Mouse (Mus musculus) gastrocnemius, postnatal 14 days (tissue): ENCODE measurements around the gene Rnaseh1. TPM values are rescaled to one million over a fixed set of nuclear protein-coding genes. Genes with fewer than 3 reads are reported as not detected.

Source experiments
- DNase-seq: peaks from one replicate; pipeline ENCODE4 v3.0.0; 2021; ENCODE audit warnings: mixed read lengths
- intact Hi-C: fragments of 180-260 bp; cut with DNase I; formaldehyde crosslinking; loops from one replicate; pipeline ENCODE4 v1.15.1; 2025; ENCODE audit warnings: low total_unique reads
- long read RNA-seq, 2 experiments: library from polyadenylated mRNA; stranded (forward); transcript quantifications; one replicate each; pipeline ENCODE4 v2.0.0; 2021
- total RNA-seq, 2 experiments: library from RNA; stranded (reverse); gene quantifications; 2 replicates each; pipeline ENCODE4 v1.2.3; 2021

The Rnaseh1 gene
- 1 to 10 TPM; 4.6 to 5.1 TPM for total RNA-seq
- long read RNA-seq, experiment 1, transcript Rnaseh1-201 (8 exons, 1,455 nt) = major isoform, 9 of 10 reads
- long read RNA-seq, experiment 1, partial matches to known transcripts = 0 of 10 reads
- long read RNA-seq, experiment 1, other reads (novel, unspliced or antisense) = 1 of 10 reads
- long read RNA-seq, experiment 2, transcript Rnaseh1-201 (8 exons, 1,455 nt) = major isoform, 5 of 7 reads
- long read RNA-seq, experiment 2, partial matches to known transcripts = 0 of 7 reads
- long read RNA-seq, experiment 2, other reads (novel, unspliced or antisense) = 2 of 7 reads

DNA sequence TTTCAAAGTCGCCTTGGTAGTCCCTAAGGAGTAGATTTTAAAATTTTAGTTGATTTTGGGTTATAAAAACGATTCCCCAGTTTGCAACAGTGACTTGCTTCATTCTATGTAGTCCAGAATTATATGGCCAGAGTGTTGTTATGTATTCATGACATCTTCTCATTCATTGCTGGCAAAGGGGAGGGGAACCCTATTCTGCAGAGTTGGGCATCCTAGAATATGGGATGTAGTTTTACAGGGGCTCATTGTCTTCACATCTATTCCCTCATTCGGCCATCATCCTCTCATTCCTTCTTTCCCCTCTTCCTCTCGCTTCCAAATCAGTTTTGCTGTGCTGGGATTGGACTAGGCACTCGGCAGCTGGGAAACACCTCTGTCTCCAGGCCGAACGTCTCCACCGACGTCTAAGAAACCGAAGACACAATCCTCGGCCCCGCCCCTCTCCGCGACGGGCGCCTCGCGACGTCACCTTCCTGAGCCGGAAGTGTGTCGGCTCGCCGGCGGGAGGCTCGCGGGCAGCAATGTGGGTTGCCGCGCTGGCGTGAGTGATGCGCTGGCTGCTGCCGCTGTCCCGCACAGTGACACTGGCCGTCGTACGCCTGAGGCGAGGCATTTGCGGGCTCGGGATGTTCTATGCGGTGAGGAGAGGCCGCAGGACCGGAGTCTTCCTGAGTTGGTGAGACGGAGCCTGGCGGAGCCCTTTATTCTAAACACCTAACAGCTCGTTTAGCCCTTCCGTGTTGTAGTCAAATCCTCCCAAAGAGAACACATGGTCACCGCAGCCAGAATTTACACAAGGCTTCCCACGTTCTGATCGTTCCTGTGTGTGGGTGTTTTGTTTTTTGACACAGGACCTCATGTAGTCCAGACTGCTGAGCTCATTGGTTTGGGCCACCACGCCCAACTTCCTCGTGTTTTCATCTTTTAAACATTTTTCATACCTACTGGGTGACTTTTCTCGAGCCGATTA lies at the start of gene Rnaseh1:
Rnaseh1 (plus strand) TSS at position 462 of the 970 bp plus-strand sequence.
- intact Hi-C loops = no loop called here
- peak; percentile 90 for DNase-seq

DNA sequence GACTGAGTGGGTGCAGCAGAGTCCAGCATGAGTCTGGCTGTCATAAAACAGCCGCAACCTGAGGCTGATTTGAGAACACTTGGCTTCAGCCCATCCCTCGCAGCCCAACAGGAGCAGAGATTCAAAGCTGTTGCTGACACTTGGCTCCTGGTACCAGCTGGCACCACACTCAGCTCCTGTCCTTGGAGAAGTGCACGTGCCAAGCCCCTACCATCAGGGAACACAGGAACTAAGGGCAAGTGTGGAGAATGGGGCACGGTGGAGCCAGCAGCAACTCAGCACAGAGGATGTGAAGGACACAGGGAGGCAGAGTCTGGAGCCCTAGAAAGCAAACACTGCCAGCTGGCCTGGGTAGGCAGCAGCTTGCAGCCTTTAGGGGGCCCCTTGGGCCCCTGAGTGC lies 47.1 kb upstream of the Rnaseh1 start:
- DNase-seq = peak; percentile 47

DNA sequence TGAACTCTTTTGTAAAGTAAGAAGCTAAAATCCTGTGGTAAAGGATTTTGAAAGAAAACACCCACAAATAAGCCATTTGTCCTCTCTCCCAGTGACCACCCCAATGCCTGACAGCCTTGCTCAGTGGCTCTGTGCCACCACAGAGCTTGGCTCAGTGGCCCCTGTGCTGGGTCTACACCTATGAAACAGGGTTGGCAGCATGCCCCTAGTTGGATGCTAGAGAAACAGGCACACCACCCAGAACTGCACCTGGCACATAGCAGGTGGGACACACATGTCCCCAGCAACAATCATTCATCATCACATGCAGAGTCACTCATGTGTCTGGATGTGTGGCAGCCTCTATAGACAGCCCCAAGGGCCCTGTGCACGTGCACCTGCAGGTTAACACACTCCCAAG lies 45.9 kb upstream of the Rnaseh1 start:
- DNase-seq = no peak
- intact Hi-C loops = no loop called here

More for the DNA sequence above, 47.1 kb upstream of the Rnaseh1 start:
- intact Hi-C loops = no loop called here

DNA sequence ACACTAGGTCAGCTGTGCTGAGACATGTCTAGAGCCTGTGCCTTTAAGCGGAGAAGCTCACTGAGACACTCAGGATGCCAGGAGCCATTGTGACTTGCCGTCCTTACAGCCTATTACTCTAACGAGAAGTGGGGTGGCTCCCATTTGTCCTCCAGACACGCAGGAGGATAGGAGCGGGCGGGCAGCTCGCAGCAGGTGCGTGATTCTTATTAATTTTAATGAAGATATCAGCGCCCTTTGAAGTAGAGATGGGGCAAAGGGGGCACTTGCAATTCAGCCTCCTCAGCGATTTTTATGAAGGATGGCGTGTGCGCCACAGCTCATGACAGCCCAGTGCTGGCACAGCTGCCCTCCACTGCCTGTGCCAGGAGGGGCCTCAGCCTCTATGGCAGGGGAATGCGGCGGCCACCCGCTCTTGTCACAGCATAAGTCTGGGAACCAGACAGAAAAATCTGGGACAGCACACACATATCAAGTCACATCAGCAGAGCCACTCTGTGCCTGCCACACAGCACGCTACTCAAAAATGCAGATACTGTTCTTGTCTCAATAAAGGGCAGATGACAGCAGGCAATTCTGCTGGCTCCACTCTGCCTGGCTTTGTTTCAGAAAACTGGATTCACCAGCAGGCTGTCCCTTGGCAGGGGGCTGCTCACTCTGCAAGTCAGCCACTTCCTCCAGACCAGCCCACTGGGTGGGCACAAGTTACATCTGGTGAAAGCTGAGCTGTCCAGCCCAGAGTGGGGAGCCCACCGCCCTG lies 41.7 kb upstream of the Rnaseh1 start:
- intact Hi-C loops = no loop called here
- DNase-seq = no peak

DNA sequence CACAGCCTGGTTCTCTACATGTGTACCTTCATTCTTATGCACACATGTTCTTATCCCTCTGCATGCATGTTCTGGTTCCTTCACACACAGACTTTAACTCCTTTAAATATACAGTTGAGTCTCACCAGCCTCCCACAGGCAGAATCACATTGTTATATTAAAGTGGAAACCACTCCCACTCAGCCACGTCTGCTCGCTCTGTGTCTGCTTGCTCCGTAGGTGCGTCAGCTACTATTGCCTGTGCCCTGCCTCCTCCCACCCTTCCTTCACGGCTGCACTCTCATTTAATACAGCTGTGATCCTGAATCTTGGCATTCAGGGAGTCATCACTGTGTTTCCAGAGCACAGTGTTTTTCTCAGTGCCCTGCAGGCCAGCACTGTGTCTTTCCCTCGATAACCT lies 37.0 kb upstream of the Rnaseh1 start:
- DNase-seq = no peak
- intact Hi-C loops = no loop called here

DNA sequence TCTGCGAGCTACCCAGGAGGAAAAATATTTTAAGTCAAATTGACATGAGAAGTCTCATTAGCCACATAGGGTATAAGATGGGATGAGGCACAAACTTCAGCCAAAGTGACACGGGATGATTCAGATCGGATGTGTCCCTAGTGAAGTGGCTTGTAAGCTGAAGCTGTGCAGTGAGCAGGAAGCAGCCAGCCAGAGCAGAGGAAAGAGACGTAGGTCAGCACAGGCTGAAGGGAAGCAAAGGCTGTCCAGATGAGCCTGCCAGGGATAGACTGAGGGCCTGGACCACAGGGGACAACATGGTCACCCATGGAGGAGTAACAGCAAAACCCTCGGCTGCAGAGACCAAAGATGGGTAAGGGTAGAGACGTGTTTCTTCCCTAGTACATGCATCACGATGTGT lies 35.0 kb upstream of the Rnaseh1 start:
- intact Hi-C loops = no loop called here
- no peak for DNase-seq

DNA sequence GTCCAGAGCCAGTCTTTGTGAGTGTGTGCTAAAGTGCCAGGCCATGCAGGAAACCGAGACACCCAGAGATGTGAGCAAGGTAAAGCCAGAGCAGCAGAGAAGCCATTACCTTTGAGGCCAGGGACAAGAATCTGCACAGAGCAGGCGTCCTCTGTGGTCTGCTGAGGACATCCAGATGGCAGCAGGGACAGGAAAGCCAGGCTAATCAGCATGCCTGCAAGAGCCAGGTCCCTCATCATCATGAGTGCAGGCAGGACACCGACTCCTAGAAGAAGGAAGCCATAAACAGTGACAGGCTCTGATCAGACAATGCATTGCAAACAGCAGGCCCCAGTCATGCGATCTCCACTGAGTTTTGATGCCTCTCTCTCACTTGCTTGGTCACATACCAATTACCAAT lies 32.1 kb upstream of the Rnaseh1 start:
- intact Hi-C loops = no loop called here
- DNase-seq = no peak

DNA sequence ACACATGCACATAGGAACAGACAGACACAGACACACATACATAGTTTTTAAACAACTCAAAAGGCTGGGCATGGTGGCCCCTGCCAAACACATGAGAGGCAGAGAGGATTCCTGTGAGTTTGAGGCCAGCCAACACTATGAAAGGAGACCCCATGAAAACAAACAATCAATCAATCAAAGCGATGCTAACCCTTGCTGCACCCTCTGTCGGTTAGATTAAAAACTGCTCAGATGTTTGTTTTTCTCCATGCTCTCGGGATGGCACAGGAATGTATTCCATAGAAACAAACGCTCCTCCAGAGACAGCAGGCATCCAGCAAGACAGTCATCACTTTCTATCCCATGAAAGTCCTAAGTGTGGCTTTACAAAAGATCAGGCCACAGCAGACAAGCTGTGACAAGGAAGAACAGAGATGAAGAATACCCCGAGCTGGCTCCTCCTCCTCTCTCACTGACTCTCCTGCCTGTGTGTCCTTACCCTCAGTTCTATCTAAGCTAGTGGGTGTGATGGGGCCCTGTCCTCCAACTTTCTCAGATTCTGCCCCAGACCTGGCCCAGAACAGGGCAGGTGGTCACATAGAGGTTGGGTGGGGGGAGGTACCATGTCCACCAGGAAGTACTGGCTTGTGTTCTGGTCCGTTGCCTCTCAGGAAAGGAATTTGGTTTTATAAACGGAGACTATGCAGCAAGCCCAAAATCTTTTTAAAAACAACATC lies 27.8 kb upstream of the Rnaseh1 start:
- intact Hi-C loops = no loop called here
- DNase-seq = no peak

DNA sequence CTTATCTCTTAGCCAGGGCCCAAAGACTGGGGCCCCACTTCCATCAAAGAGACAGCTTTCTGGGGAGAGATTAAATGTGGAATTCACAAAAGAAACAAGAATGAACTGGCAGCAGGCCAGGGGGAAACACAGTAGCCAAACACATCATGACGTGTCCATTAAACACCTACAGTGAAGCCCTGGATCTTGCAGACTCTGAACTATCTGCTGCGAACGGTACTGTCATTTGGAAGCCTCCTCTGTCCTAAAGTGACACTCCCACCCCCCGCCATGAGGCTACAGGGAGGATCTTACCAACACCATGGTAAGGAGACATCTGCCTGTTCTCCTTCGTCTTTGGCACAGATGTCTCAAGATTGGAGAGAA lies 27.3 kb upstream of the Rnaseh1 start:
- DNase-seq = no peak
- intact Hi-C loops = no loop called here

DNA sequence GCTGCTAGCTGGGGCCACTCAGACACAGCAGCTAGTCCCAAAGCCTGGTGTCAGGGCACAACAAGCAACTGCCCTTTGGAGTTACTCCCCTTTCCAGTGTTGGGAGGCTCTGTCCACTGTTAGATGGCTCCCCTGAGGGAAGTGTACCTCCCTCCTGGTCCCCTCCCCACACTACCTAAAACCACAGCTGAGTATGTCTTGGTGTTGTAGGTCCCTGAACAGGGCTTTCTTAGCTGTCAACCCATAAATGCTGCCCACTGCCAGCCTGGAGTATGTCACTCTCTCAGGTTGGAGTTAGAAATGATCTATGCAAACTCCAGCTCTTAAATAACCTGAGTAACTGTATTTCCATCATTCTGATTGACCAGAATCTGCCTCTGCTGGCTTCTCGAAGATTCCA lies 26.8 kb upstream of the Rnaseh1 start:
- intact Hi-C loops = no loop called here
- no peak for DNase-seq

DNA sequence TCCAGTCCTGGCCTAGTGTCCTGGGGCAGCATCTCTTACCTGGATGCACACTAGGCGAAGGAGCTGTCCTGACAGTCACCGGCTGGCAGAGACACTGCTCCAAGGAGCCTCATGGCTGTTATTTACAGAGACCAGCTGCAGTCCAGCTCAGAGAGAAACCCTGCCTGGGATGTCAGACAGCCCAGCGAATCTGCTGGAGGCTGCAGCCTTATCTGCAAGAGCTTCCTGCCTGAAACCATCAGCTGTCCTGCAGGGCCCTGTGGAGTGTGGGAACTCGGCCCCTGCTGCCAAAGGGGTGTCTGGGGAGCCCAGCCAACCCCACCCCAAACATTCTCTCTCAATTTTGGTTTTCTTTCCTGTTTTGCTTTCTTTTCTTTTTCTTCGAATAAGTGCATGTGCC lies 26.2 kb upstream of the Rnaseh1 start, which contains the start of gene Colec11:
Colec11 (minus strand) TSS at position 183 of the 400 bp plus-strand sequence.
- intact Hi-C loops = no loop called here
- no peak for DNase-seq

DNA sequence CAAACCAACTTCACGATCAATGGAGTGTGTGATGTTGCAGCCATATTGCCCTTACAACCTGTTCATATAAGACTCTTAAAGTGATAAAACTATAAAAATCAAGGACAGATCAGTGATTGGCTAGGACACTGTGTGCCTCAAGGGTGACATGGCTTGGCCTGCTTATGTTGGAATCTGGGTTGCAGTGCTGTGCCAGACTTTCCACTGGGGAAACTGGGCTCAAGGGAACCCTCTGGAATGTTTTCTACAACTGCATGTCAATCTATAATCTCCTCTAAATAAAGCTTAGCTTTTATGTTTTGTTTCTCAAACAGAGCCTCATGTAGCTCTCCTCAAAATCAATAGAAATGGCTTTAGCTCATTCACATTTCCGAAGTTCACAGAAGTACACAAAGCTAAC lies 25.2 kb upstream of the Rnaseh1 start:
- DNase-seq = no peak
- intact Hi-C loops = no loop called here

DNA sequence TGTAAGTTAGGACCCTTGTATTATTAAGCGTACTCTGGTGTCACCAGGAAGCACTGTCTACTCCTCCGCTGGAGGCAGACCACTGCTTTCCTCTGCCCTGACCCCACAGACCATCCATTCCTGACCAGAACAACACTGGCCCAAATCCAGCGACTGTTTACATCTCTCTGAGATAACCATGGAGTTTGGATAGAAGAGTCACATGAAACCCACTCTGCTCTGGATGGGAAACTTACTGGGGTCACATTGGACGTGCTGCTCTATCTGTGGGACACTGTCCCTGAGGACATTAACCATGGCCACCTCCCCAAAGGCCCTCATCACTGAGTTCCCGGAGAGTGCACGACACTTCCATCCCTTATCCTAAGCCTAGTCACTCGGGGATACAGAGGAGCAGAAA lies 24.0 kb upstream of the Rnaseh1 start:
- DNase-seq = no peak
- intact Hi-C loops = no loop called here

DNA sequence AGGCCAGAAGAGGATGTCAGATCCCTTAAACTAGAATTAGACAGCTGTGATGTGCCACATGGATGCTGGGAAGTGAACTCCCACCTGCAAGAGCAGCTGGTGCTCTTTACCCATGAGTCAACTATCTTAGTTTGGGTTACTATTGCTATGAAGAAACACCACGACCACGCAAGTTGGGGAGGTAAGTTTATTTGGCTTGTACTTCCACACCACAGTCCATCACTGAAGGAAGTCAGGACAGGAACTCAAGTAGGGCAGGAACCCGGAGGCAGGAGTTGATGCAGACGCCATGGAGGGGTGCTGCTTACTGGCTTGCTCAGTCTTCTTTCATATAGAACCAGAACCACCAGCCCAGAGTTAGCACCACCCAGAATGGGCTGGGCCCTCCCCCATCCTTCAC lies 22.3 kb upstream of the Rnaseh1 start:
- intact Hi-C loops = no loop called here
- no peak for DNase-seq

DNA sequence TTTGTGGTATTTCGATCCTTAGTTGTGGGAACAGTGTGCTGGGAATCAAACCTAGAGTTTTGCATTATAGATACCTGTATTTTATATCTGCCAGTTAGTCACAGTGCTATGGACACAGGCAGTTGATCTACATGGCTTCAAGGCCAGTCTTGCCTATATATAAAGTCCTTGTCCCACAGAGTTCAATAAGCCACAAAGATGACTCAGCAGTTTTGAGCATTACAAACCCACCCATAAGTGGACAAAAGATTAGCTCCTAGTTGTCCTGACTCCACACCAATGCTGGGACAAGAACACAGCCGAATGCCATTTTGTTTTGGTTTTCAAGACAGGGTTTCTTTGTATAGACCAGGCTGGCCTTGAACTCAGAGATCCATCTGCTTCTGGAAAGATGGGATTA lies 21.0 kb upstream of the Rnaseh1 start:
- intact Hi-C loops = no loop called here
- no peak for DNase-seq

DNA sequence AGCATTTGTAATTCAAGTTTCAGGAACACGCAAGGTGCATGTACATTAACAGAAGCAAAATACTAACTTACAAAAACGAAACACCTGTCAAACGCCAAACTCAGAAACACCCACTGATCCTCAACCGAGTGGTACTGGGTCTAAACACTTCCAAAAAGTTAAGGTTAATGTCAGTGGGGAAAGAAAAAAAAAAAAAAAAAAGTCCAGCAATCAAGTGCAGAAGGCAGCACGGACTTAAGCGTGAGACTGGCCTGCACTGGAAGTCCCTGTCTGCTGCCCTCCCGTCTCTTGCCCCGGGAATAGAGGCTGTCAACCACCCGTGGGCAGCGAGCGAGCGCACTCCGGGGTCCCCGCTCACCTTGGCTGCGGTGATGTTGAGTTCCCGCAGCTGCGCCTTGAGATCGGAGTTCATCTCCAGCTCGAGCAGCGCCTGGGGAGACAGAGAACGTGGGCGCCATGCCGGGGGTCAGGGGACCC lies 14.3 kb upstream of the Rnaseh1 start:
- no peak for DNase-seq
- intact Hi-C loops = no loop called here

DNA sequence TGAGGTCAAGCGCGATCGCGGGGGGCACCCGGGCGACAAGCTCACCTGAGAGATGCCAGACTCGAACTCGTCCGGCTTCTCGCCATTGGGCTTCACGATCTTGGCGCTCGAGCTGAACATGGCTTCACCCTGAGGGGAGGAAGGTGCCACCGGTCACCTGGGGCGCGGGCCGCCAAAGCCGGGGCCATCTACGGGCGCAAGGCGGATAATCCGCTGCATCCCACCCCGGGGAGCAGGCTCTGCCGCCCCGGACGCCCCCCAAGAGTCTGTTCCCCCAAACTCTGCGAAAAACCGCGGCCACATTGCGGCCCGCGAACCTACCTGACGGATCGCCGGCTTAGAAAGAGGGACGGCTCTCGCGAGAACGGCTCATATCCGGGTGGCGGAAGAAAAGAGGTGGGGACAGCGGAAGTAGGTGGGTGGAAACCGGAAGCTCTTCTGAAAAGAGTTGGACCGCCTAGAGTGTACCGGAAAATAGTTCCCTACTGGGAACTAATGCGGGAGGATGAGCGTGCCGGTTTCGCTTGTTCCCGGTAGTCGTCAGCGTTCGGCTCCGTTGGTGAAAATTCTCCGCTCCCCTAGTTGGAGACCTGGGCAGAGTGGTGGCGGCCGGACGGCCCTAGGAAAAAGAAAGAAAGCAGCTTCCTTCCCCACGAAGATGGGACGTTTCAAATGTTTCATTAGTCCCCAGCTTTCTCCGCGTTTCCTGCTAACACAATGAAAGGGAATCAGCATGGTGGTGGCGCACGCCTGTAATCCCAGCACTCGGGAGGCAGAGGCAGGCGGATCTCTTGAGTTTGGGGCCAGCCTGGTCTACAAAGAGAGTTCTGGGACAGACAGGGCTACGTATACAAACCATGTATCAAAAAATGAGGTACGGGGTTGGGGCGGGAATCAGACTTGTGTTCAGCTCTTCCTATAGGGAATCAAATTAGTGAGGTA lies 13.6 kb upstream of the Rnaseh1 start, which contains the start of gene Rps7:
Rps7 (minus strand) TSS at position 419 of the 942 bp plus-strand sequence.
- intact Hi-C loops = no loop called here
- peak; percentile 90 for DNase-seq

DNA sequence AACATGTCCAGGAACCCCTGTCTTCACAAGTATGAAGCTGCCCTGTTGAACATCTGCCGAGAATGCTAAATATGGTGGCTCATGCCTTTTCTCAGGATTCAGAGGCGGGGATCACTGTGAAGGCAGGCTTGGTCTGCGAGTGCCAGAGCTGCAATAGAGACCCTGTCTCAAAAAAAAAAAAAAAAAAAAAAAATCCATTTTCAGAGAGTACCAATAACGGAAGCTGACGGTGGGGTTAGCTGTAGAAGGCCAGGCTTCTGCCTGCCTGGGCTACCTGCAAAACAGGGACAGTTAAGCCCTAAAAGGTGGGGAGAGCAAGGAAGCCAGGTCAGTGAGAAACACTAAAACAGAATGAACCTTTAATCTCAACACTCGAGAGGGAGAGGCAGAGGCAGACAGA lies 12.9 kb upstream of the Rnaseh1 start:
- intact Hi-C loops = no loop called here
- no peak for DNase-seq
